ENCODE assay signal across 21 mouse cellular contexts in the genomic region with DNA sequence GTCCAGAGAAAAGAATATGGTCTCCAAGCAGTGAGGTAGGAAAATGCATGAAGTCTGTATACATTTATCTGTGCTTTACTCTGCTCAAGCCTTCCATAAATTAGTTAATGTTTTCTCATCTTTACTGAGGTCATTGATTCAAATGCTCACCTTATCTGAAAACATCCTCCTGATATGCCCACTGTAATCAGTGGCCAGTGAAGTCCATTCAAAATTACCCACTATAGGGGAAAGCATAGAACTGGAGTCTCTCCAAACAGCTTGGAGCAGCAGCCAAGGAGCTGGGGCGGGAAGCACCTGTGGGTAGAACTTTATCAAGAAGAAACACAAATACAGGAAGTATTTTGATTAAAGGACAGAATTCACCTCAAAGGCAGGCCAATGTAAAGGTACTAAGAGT. TPM values are rescaled to one million over a fixed set of nuclear protein-coding genes. Genes with fewer than 3 reads are reported as not detected.
DNase-seq lines count a peak whose midpoint lies in the region; ATAC-seq and TF ChIP-seq lines count a peak whose summit lies in the region.
"Had no signal": no experiment of that assay in that cellular context is flagged by ENCODE, and none has a peak within 500 bp of the region (broad histone marks: within the 10 kb centered on the region; RNA-seq: fewer than 3 reads in every experiment).

No protein-coding gene starts in this region.

- intact Hi-C loops in heart, postnatal 14 days (cut with DNase I): no loop called here
- intact Hi-C loops in gastrocnemius, adult 2 months (cut with DNase I): no loop called here

- no peak for TF ChIP-seq EP300 in stomach, postnatal 0 days (optimal IDR thresholded peaks at IDR 0.05)

- no peak for TF ChIP-seq CTCF in stomach, postnatal 0 days (IDR thresholded peaks at IDR 0.05; ENCODE audit: low read depth)
- no peak for TF ChIP-seq CTCF in gastrocnemius, adult 2 months (IDR thresholded peaks at IDR 0.05)

- H3K4me2 ChIP-seq in heart, embryonic 11.5 days: peak overlapping the region; percentile 47; the same call in 1 of the 2 replicates
- H3K4me2 ChIP-seq in liver, embryonic 15.5 days: peak overlapping the region; percentile 56; the same call in 1 of the 2 replicates
- H3K4me2 ChIP-seq in intestine, embryonic 16.5 days (ENCODE audit: low read depth, low read length): no peak overlapping the region
- no peak overlapping the region for H3K4me2 ChIP-seq in stomach, postnatal 0 days (replicated peaks; ENCODE audit: low read depth)
- H3K4me2 ChIP-seq in kidney, embryonic 15.5 days: no peak overlapping the region
- H3K4me2 ChIP-seq: hindbrain, embryonic 13.5 days had no signal

- no peak overlapping the region for H3K9ac ChIP-seq in heart, embryonic 11.5 days (ENCODE audit: low read depth, low read length)
- no peak overlapping the region for H3K9ac ChIP-seq in liver, embryonic 15.5 days
- no peak overlapping the region for H3K9ac ChIP-seq in intestine, embryonic 16.5 days (ENCODE audit: low read depth, low read length)
- no peak overlapping the region for H3K9ac ChIP-seq in stomach, postnatal 0 days (ENCODE audit: low read length)
- no peak overlapping the region for H3K9ac ChIP-seq in kidney, embryonic 15.5 days
- H3K9ac ChIP-seq: hindbrain, embryonic 13.5 days had no signal

- no peak for DNase-seq in heart, postnatal 14 days
- DNase-seq in liver: no peak
- DNase-seq in stomach, postnatal 0 days (ENCODE audit: low spot score): no peak
- DNase-seq in gastrocnemius, adult 2 months: no peak
- DNase-seq: adrenal gland, postnatal 14 days; cerebellum, adult 18-20 months; cerebellum, adult 9-11 months; cerebellum, postnatal 36 days; gastrocnemius, postnatal 36 days; heart, adult 18-20 months; heart, postnatal 10 days had no signal

- peaks cover 7% of the 10 kb centered on the region; the same call in 1 of the 2 replicates for H3K4me1 ChIP-seq in heart, embryonic 11.5 days (ENCODE audit: control insufficient read depth, insufficient read depth, low read length)
- H3K4me1 ChIP-seq in liver, embryonic 15.5 days (replicated peaks): peaks cover 51% of the 10 kb centered on the region
- peaks cover 18% of the 10 kb centered on the region for H3K4me1 ChIP-seq in intestine, embryonic 16.5 days (ENCODE audit: control insufficient read depth, insufficient read depth, low read length)
- H3K4me1 ChIP-seq in stomach, postnatal 0 days (replicated peaks; ENCODE audit: control insufficient read depth, insufficient read depth): no peaks in the 10 kb centered on the region
- peaks cover 10% of the 10 kb centered on the region; the same call in 1 of the 2 replicates for H3K4me1 ChIP-seq in kidney, embryonic 15.5 days
- H3K4me1 ChIP-seq: hindbrain, embryonic 13.5 days had no signal

- no peaks in the 10 kb centered on the region for H3K36me3 ChIP-seq in heart, embryonic 11.5 days (ENCODE audit: control insufficient read depth, insufficient read depth, low read length)
- peaks cover 25% of the 10 kb centered on the region for H3K36me3 ChIP-seq in liver, embryonic 15.5 days (replicated peaks)
- H3K36me3 ChIP-seq in intestine, embryonic 16.5 days (ENCODE audit: control insufficient read depth, insufficient read depth, low read length): no peaks in the 10 kb centered on the region
- no peaks in the 10 kb centered on the region for H3K36me3 ChIP-seq in stomach, postnatal 0 days (ENCODE audit: control insufficient read depth, insufficient read depth, low read length)
- H3K36me3 ChIP-seq in kidney, embryonic 15.5 days: no peaks in the 10 kb centered on the region
- H3K36me3 ChIP-seq: embryonic facial prominence, embryonic 10.5 days; hindbrain, embryonic 13.5 days had no signal

- H3K9me3 ChIP-seq in heart, embryonic 11.5 days (replicated peaks; ENCODE audit: control insufficient read depth, low read length): no peaks in the 10 kb centered on the region
- H3K9me3 ChIP-seq in liver, embryonic 15.5 days (replicated peaks): no peaks in the 10 kb centered on the region
- H3K9me3 ChIP-seq in intestine, embryonic 16.5 days (ENCODE audit: control insufficient read depth, low read length): no peaks in the 10 kb centered on the region
- H3K9me3 ChIP-seq in stomach, postnatal 0 days (ENCODE audit: control insufficient read depth, low read length): no peaks in the 10 kb centered on the region
- no peaks in the 10 kb centered on the region for H3K9me3 ChIP-seq in kidney, embryonic 15.5 days (replicated peaks)
- H3K9me3 ChIP-seq: embryonic facial prominence, embryonic 10.5 days; hindbrain, embryonic 13.5 days had no signal

- 75% methylated on average over 1 of the region's 1 CpGs for WGBS in heart, embryonic 11.5 days (ENCODE audit: insufficient replicate concordance)
- 34% methylated on average over 1 of the region's 1 CpGs for WGBS in liver, embryonic 15.5 days (ENCODE audit: insufficient replicate concordance)
- WGBS in intestine, embryonic 16.5 days: 50% methylated on average over 1 of the region's 1 CpGs
- WGBS in stomach, postnatal 0 days: 70% methylated on average over 1 of the region's 1 CpGs
- 78% methylated on average over 1 of the region's 1 CpGs for whole genome bisulfite sequencing in kidney, embryonic 15.5 days

- no peak for ATAC-seq in heart, embryonic 11.5 days (replicated peaks; ENCODE audit: insufficient number of reproducible peaks, low FRiP score, low TSS enrichment)
- no peak for ATAC-seq in liver, embryonic 15.5 days (ENCODE audit: insufficient read depth)
- ATAC-seq in intestine, embryonic 16.5 days: peak; percentile 80
- ATAC-seq in stomach, postnatal 0 days (ENCODE audit: low FRiP score, low TSS enrichment): peak; percentile 21; the same call in 1 of the 2 replicates
- no peak for ATAC-seq in kidney, embryonic 15.5 days (replicated peaks; ENCODE audit: low FRiP score)
- ATAC-seq: activated CD4-positive, CD25-positive, alpha-beta regulatory T cell, adult 4 months; forebrain, embryonic 14.5 days; hindbrain, postnatal 0 days; Patski had no signal

- H3K4me3 ChIP-seq in heart, embryonic 11.5 days (ENCODE audit: low read depth, low read length): no peak overlapping the region
- no peak overlapping the region for H3K4me3 ChIP-seq in liver, embryonic 15.5 days (replicated peaks)
- H3K4me3 ChIP-seq in intestine, embryonic 16.5 days (ENCODE audit: low read length): no peak overlapping the region
- no peak overlapping the region for H3K4me3 ChIP-seq in stomach, postnatal 0 days (ENCODE audit: low read depth, low read length)
- no peak overlapping the region for H3K4me3 ChIP-seq in gastrocnemius, adult 2 months
- H3K4me3 ChIP-seq in kidney, embryonic 15.5 days (replicated peaks): no peak overlapping the region
- H3K4me3 ChIP-seq: embryonic facial prominence, embryonic 10.5 days; hindbrain, embryonic 13.5 days had no signal

- H3K27ac ChIP-seq in heart, embryonic 11.5 days (ENCODE audit: low read depth, low read length): 0 out of 2 replicates have a peak overlapping the region, but pooled peaks have one; percentile 52
- peak overlapping the region; percentile 77 for H3K27ac ChIP-seq in liver, embryonic 15.5 days (replicated peaks)
- H3K27ac ChIP-seq in intestine, embryonic 16.5 days (ENCODE audit: low read length): peak overlapping the region; percentile 47; the same call in 1 of the 2 replicates
- no peak overlapping the region for H3K27ac ChIP-seq in stomach, postnatal 0 days (replicated peaks)
- H3K27ac ChIP-seq in gastrocnemius, adult 2 months: no peak overlapping the region
- H3K27ac ChIP-seq in kidney, embryonic 15.5 days: no peak overlapping the region
- H3K27ac ChIP-seq: embryonic facial prominence, embryonic 10.5 days; hindbrain, embryonic 13.5 days; hindbrain, postnatal 0 days had no signal

- no peaks in the 10 kb centered on the region for H3K27me3 ChIP-seq in heart, embryonic 11.5 days (ENCODE audit: control insufficient read depth, insufficient read depth, low read length)
- no peaks in the 10 kb centered on the region for H3K27me3 ChIP-seq in liver, embryonic 15.5 days
- no peaks in the 10 kb centered on the region for H3K27me3 ChIP-seq in intestine, embryonic 16.5 days (replicated peaks; ENCODE audit: control insufficient read depth, insufficient read depth, low read length)
- no peaks in the 10 kb centered on the region for H3K27me3 ChIP-seq in stomach, postnatal 0 days (ENCODE audit: control insufficient read depth, insufficient read depth, low read length)
- no peaks in the 10 kb centered on the region for H3K27me3 ChIP-seq in kidney, embryonic 15.5 days
- H3K27me3 ChIP-seq: hindbrain, embryonic 13.5 days; Patski had no signal

RNA-seq across cellular contexts. Expression of a gene that starts 19.8 kb away (rescaled TPM):
- polyA plus RNA-seq in heart, embryonic 11.5 days (2014; fragmentation: Nextera tagmentation; extraction: Ambion mirVana): 45.8 and 51.7 TPM in 2 replicates
- total RNA-seq in heart, postnatal 14 days (2021): 1 to 10 TPM; 4.6 to 6.4 TPM
- 43.0 and 45.1 TPM in 2 replicates for polyA plus RNA-seq in liver, embryonic 15.5 days (2015; fragmentation: Nextera tagmentation; extraction: Ambion mirVana)
- polyA plus RNA-seq in intestine, embryonic 16.5 days (2015; fragmentation: Nextera tagmentation; extraction: Ambion mirVana): 22.7 and 32.3 TPM in 2 replicates
- 2.6 and 3.6 TPM in 2 replicates for polyA plus RNA-seq in stomach, postnatal 0 days (2015; fragmentation: Nextera tagmentation; extraction: Ambion mirVana)
- total RNA-seq in gastrocnemius, adult 2 months (2021): under 1 TPM; 0.56 to 0.81 TPM
- polyA plus RNA-seq in kidney, embryonic 15.5 days (2015; fragmentation: Nextera tagmentation; extraction: Ambion mirVana): 15.3 and 16.7 TPM in 2 replicates
- polyA plus RNA-seq: Patski had no signal

Comparison
In these comparisons a context has a peak if more than half of its experiments do, and no peak if none do; other contexts are left out.
1. ATAC-seq: peak in intestine, embryonic 16.5 days (single experiment) and stomach, postnatal 0 days (single experiment); none in heart, embryonic 11.5 days (single experiment), liver, embryonic 15.5 days (single experiment) and kidney, embryonic 15.5 days (single experiment).
2. H3K27ac ChIP-seq: peak in heart, embryonic 11.5 days (single experiment), liver, embryonic 15.5 days (single experiment) and intestine, embryonic 16.5 days (single experiment); none in stomach, postnatal 0 days (single experiment), gastrocnemius, adult 2 months (single experiment) and kidney, embryonic 15.5 days (single experiment).
3. H3K4me2 ChIP-seq: peak in heart, embryonic 11.5 days (single experiment) and liver, embryonic 15.5 days (single experiment); none in intestine, embryonic 16.5 days (single experiment), stomach, postnatal 0 days (single experiment) and kidney, embryonic 15.5 days (single experiment).